Mouse (Mus musculus) limb, embryonic 15.5 days (tissue): Measurements from ENCODE around the gene Gal3st2b. TPM values are rescaled to one million over a fixed set of nuclear protein-coding genes. Genes with fewer than 3 reads are reported as not detected.
"Not testable (repeated sequence)": the region's sequence is repeated elsewhere in the genome, so short reads cannot be mapped to it uniquely, and the experiment has no call there.

ENCODE experiments used
- ATAC-seq: fragments of 200-750 bp; cut with Nextera tagmentation; 2 replicates; pipeline ENCODE4 v1.8.0; 2017; ENCODE audit warnings: low read depth, moderate TSS enrichment; ENCODE audit not compliant: insufficient number of reproducible peaks, low FRiP score, low TSS enrichment
- H3K27ac ChIP-seq: fragments of 300-500 bp; sonication (generic); 2 replicates; pipeline ENCODE4 v1.5.1; 2015; ENCODE audit warnings: moderate library complexity, mild to moderate bottlenecking, inconsistent platforms
- H3K27me3 ChIP-seq: fragments of 300-500 bp; sonication (generic); 2 replicates; pipeline ENCODE4 v1.6.1; 2015; ENCODE audit warnings: inconsistent platforms
- H3K36me3 ChIP-seq: fragments of 300-500 bp; sonication (generic); 2 replicates; pipeline ENCODE4 v1.6.1; 2015; ENCODE audit warnings: inconsistent platforms
- H3K4me1 ChIP-seq: fragments of 300-500 bp; sonication (generic); 2 replicates; pipeline ENCODE4 v1.6.1; 2015; ENCODE audit warnings: inconsistent platforms
- H3K4me2 ChIP-seq: fragments of 300-500 bp; sonication (generic); 2 replicates; pipeline ENCODE4 v1.6.1; 2015; ENCODE audit warnings: mild to moderate bottlenecking, inconsistent platforms
- H3K4me3 ChIP-seq: fragments of 300-500 bp; sonication (generic); 2 replicates; pipeline ENCODE4 v1.5.1; 2015; ENCODE audit warnings: mild to moderate bottlenecking, inconsistent platforms
- H3K9ac ChIP-seq: fragments of 300-500 bp; sonication (generic); 2 replicates; pipeline ENCODE4 v1.6.1; 2015; ENCODE audit warnings: inconsistent platforms
- H3K9me3 ChIP-seq: fragments of 300-500 bp; sonication (generic); 2 replicates; pipeline ENCODE4 v1.6.1; 2016; ENCODE audit warnings: inconsistent platforms
- WGBS: fragments of 180-500 bp; shearing (Covaris S2); methylation state at CpG from one replicate; pipeline ENCODE4 v1.1.7; 2015; 5-methylcytosine and 5-hydroxymethylcytosine counted together
- polyA plus RNA-seq: library from polyadenylated mRNA; unstranded; fragments of >200 nt; fragmentation: Nextera tagmentation; extraction: Ambion mirVana; gene quantifications from 2 replicates; pipeline ENCODE4 v1.2.1, GENCODE M21; 2015

Gene Gal3st2b
- 0.12 TPM in 1 of 2 replicates, not detected in the other for polyA plus RNA-seq

GRCm38 (mm10) chr1:93918011-93918410 lies at the start of gene Gal3st2b:
Gal3st2b (plus strand) TSS chr1:93918311.
- H3K9ac ChIP-seq, H3K4me3 ChIP-seq, H3K27me3 ChIP-seq, ATAC-seq, H3K9me3 ChIP-seq, H3K4me2 ChIP-seq, H3K27ac ChIP-seq, H3K4me1 ChIP-seq, H3K36me3 ChIP-seq: not testable (repeated sequence)
- 77% methylated on average over 2 of the region's 2 CpGs for WGBS

- 0 out of 2 replicates have a peak, but pooled peaks have one; percentile 6 for ATAC-seq
- WGBS, result 50% methylated on average over 1 of the region's 1 CpGs
- H3K9ac ChIP-seq, H3K4me3 ChIP-seq, H3K27me3 ChIP-seq, H3K36me3 ChIP-seq, H3K4me1 ChIP-seq, H3K4me2 ChIP-seq, H3K9me3 ChIP-seq, H3K27ac ChIP-seq: not testable (repeated sequence)
Measured at GRCm38 (mm10) chr1:93871594-93872105, 46.5 kb upstream of the Gal3st2b start.

- H3K4me3 ChIP-seq, H3K27me3 ChIP-seq, H3K4me2 ChIP-seq, H3K9ac ChIP-seq, H3K4me1 ChIP-seq, H3K9me3 ChIP-seq, ATAC-seq, H3K36me3 ChIP-seq, H3K27ac ChIP-seq: not testable (repeated sequence)
- 73% methylated on average over 15 of the region's 22 CpGs for whole genome bisulfite sequencing
Measured at GRCm38 (mm10) chr1:93874405-93874804, 43.7 kb upstream of the Gal3st2b start.

DNA sequence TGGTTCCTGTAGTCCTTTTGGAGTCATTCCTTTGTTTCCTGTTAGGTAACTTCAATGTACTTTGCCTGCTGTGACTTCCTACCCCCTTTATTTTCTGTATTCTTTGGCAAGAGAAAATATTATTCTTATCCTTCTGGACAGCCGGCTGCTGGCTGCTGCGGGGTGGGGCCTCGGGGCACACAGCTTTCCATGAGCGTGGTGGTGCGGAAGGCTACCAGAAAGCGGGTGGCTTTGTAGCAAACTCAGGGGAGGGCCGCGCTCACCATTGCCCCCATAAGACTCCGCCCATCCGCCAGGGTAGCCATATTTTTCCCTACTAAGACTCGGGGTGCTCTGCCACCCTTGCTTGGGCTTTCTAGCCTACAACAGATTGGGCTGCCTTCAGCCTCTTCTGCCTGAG lies 36.3 kb upstream of the Gal3st2b start:
- H3K9ac ChIP-seq, H3K4me2 ChIP-seq, H3K27ac ChIP-seq, H3K27me3 ChIP-seq, ATAC-seq, H3K4me3 ChIP-seq, H3K36me3 ChIP-seq, H3K9me3 ChIP-seq, H3K4me1 ChIP-seq: not testable (repeated sequence)
- no CpG with 5 or more reads among the region's 11 CpGs for WGBS

GRCm38 (mm10) chr1:93890936-93891335 lies 27.2 kb upstream of the Gal3st2b start:
- 35% methylated on average over 1 of the region's 1 CpGs for WGBS
- not testable (repeated sequence) for H3K36me3 ChIP-seq, H3K27me3 ChIP-seq, H3K4me1 ChIP-seq, H3K27ac ChIP-seq, H3K9ac ChIP-seq, H3K9me3 ChIP-seq, H3K4me3 ChIP-seq, ATAC-seq, H3K4me2 ChIP-seq

GRCm38 (mm10) chr1:93897395-93897794 lies 20.7 kb upstream of the Gal3st2b start:
- H3K27me3 ChIP-seq, H3K4me2 ChIP-seq, H3K36me3 ChIP-seq, H3K4me3 ChIP-seq, ATAC-seq, H3K27ac ChIP-seq, H3K4me1 ChIP-seq, H3K9me3 ChIP-seq, H3K9ac ChIP-seq: not testable (repeated sequence)
- no CpG with 5 or more reads among the region's 1 CpGs for WGBS

DNA sequence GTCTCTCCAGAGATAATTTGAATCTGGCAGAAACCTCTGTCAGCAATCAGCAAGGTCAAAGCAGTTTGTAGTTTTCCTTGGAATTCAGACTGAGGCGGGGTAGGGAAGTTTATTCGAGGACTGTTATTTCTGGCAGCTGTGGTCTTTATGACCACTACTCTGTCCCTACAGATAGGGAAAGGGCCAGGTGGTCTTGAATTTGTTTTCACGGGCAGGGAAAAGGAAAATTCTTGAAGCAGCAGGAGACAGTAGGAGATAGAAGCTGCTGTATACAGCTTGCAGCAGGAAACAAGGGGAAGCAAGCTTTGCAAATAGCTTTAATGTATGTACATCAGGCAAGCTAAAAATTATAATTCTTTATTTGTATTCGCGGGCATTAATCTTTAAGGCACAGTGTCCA lies 16.8 kb upstream of the Gal3st2b start:
- not testable (repeated sequence) for ATAC-seq, H3K4me3 ChIP-seq, H3K4me1 ChIP-seq, H3K27ac ChIP-seq, H3K9me3 ChIP-seq, H3K9ac ChIP-seq, H3K27me3 ChIP-seq, H3K4me2 ChIP-seq, H3K36me3 ChIP-seq
- 55% methylated on average over 5 of the region's 5 CpGs for WGBS

DNA sequence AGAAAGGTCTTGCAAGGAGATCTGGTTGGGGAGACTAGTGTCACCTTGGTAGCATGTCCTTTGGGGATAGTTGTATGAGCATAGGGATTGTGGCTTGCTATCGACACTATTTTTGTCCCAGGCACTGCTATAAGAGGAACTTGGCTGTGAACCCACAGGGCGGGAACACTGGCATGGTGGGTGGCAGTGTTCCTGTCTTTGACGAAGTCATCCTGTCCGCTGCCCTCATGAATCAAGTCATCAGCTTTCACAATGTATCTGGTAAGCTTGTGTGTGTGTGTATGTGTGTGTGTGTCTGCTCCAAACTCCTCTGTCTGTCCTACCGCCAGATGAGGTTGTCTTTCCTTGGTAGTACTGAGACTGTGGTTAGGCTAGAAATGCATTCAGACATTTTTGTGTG lies 11.4 kb upstream of the Gal3st2b start:
- 84% methylated on average over 3 of the region's 5 CpGs for WGBS
- H3K9ac ChIP-seq, H3K27me3 ChIP-seq, ATAC-seq, H3K4me1 ChIP-seq, H3K4me3 ChIP-seq, H3K4me2 ChIP-seq, H3K36me3 ChIP-seq, H3K27ac ChIP-seq, H3K9me3 ChIP-seq: not testable (repeated sequence)

GRCm38 (mm10) chr1:93908977-93909586 lies 9.0 kb upstream of the Gal3st2b start:
- H3K27me3 ChIP-seq, H3K4me1 ChIP-seq, H3K4me2 ChIP-seq, H3K36me3 ChIP-seq, H3K9ac ChIP-seq, H3K27ac ChIP-seq, ATAC-seq, H3K9me3 ChIP-seq, H3K4me3 ChIP-seq: not testable (repeated sequence)
- no CpG with 5 or more reads among the region's 11 CpGs for WGBS

- H3K9me3 ChIP-seq, H3K9ac ChIP-seq, H3K27me3 ChIP-seq, H3K27ac ChIP-seq, H3K4me1 ChIP-seq, H3K4me3 ChIP-seq, H3K36me3 ChIP-seq, H3K4me2 ChIP-seq, ATAC-seq: not testable (repeated sequence)
- WGBS, result no CpG with 5 or more reads among the region's 2 CpGs
Measured at GRCm38 (mm10) chr1:93911877-93912276, 6.2 kb upstream of the Gal3st2b start.

DNA sequence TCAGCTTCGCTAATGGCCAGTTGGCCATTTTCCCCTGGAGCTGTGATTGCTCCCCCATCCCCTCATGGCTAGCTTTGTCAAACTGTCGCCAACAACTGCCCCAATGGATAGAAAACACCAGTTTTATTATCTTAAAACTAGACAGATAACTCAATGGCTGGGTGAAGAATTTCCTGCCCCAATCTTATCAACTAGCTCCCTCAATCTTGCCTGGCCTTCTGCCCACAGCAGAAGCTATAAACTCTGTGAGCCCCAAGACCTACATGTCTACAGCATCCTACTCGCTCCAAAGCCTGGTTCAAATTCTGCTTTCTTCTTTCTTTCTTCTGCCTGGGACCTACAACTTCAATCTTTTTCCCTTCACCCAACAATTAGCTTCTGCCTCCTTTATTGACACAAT lies 951 bp upstream of the Gal3st2b start:
- not testable (repeated sequence) for H3K27ac ChIP-seq, H3K9ac ChIP-seq, H3K4me1 ChIP-seq, H3K4me2 ChIP-seq, H3K9me3 ChIP-seq, ATAC-seq, H3K27me3 ChIP-seq, H3K36me3 ChIP-seq, H3K4me3 ChIP-seq
- 75% methylated on average over 3 of the region's 3 CpGs for WGBS

DNA sequence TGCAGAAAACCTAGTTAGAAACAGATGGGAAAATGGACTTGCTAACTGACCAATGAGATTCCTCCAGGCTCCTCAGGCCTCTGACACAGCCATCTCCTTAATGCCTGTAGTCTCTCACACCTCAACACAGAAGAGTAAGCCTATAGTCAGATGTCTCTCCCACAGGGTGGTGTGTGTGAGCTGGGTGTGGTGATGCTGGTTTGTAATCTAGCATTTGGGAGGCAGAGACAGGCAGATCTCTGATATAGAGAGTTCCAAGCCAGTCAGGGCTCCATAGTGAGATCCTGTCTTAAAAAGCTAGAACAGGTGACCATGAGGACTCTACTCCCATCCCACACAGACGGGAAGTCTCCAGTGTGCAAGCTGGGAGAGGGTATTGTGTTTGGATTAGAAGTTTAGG lies 664 bp downstream of the Gal3st2b start:
- not testable (repeated sequence) for H3K4me1 ChIP-seq, ATAC-seq

GRCm38 (mm10) chr1:93919321-93919720 lies 1.2 kb downstream of the Gal3st2b start:
- not testable (repeated sequence) for H3K9me3 ChIP-seq, H3K36me3 ChIP-seq, H3K4me1 ChIP-seq, H3K4me3 ChIP-seq, H3K27me3 ChIP-seq, H3K9ac ChIP-seq, ATAC-seq, H3K27ac ChIP-seq, H3K4me2 ChIP-seq
- 75% methylated on average over 3 of the region's 3 CpGs for WGBS

More for the DNA sequence above, 664 bp downstream of the Gal3st2b start:
- not testable (repeated sequence) for H3K27me3 ChIP-seq, H3K9me3 ChIP-seq, H3K9ac ChIP-seq, H3K27ac ChIP-seq, H3K4me3 ChIP-seq, H3K36me3 ChIP-seq, H3K4me2 ChIP-seq
- WGBS, result 40% methylated on average over 1 of the region's 1 CpGs
